Mouse (Mus musculus): ENCODE results near the gene E2f8.

The E2f8 gene

GRCm38 (mm10) chr7:48881486-48881885 lies at the start of gene E2f8:
E2f8 (minus strand) TSS chr7:48881596.
- peak; percentile 55 for DNase-seq (ENCODE audit: low spot score)

GRCm38 (mm10) chr7:48930399-48930798 lies 49.0 kb upstream of the E2f8 start:
- no peak for DNase-seq (ENCODE audit: low spot score)

GRCm38 (mm10) chr7:48928364-48928763 lies 47.0 kb upstream of the E2f8 start:
- DNase-seq (ENCODE audit: low spot score): peak; percentile 13

GRCm38 (mm10) chr7:48925214-48925613 lies 43.8 kb upstream of the E2f8 start:
- no peak for DNase-seq (ENCODE audit: low spot score)

- DNase-seq (ENCODE audit: low spot score): no peak
Measured at GRCm38 (mm10) chr7:48923620-48924019, 42.2 kb upstream of the E2f8 start.

GRCm38 (mm10) chr7:48918389-48918788 lies 37.0 kb upstream of the E2f8 start:
- DNase-seq (ENCODE audit: low spot score): no peak

GRCm38 (mm10) chr7:48917988-48918387 lies 36.6 kb upstream of the E2f8 start:
- DNase-seq (ENCODE audit: low spot score): no peak

GRCm38 (mm10) chr7:48917463-48917862 lies 36.1 kb upstream of the E2f8 start:
- DNase-seq (ENCODE audit: low spot score): no peak

- no peak for DNase-seq (ENCODE audit: low spot score)
Measured at GRCm38 (mm10) chr7:48914630-48915506, 33.5 kb upstream of the E2f8 start.

GRCm38 (mm10) chr7:48911146-48911545 lies 29.8 kb upstream of the E2f8 start:
- no peak for DNase-seq (ENCODE audit: low spot score)

GRCm38 (mm10) chr7:48910282-48910681 lies 28.9 kb upstream of the E2f8 start:
- DNase-seq (ENCODE audit: low spot score): no peak

- DNase-seq (ENCODE audit: low spot score): no peak
Measured at GRCm38 (mm10) chr7:48909342-48909671, 27.9 kb upstream of the E2f8 start.

GRCm38 (mm10) chr7:48908521-48909341 lies 27.3 kb upstream of the E2f8 start, which contains the start of gene Nav2:
Nav2 (plus strand) TSS chr7:48908716.
- no peak for DNase-seq (ENCODE audit: low spot score)

GRCm38 (mm10) chr7:48902454-48902853 lies 21.1 kb upstream of the E2f8 start:
- no peak for DNase-seq (ENCODE audit: low spot score)

- no peak for DNase-seq (ENCODE audit: low spot score)
Measured at GRCm38 (mm10) chr7:48900408-48901167, 19.2 kb upstream of the E2f8 start.

- DNase-seq (ENCODE audit: low spot score): no peak
Measured at GRCm38 (mm10) chr7:48898416-48898815, 17.0 kb upstream of the E2f8 start.

GRCm38 (mm10) chr7:48897539-48898163 lies 16.3 kb upstream of the E2f8 start:
- DNase-seq (ENCODE audit: low spot score): no peak

GRCm38 (mm10) chr7:48896051-48896450 lies 14.7 kb upstream of the E2f8 start:
- no peak for DNase-seq (ENCODE audit: low spot score)

GRCm38 (mm10) chr7:48895475-48895874 lies 14.1 kb upstream of the E2f8 start:
- no peak for DNase-seq (ENCODE audit: low spot score)

GRCm38 (mm10) chr7:48894763-48895162 lies 13.4 kb upstream of the E2f8 start:
- no peak for DNase-seq (ENCODE audit: low spot score)

GRCm38 (mm10) chr7:48894152-48894551 lies 12.8 kb upstream of the E2f8 start:
- peak; percentile 54 for DNase-seq (ENCODE audit: low spot score)

GRCm38 (mm10) chr7:48893093-48893492 lies 11.7 kb upstream of the E2f8 start:
- DNase-seq (ENCODE audit: low spot score): no peak
